Mouse (Mus musculus) left cerebral cortex, postnatal 25 days (tissue): Measurements from ENCODE around the gene Pitpnm1. TPM values are rescaled to one million over a fixed set of nuclear protein-coding genes. Genes with fewer than 3 reads are reported as not detected.
A peak's percentile ranks its signal among the peaks of the same experiment; 100 is the strongest.
"Not testable (repeated sequence)": the region's sequence is repeated elsewhere in the genome, so short reads cannot be mapped to it uniquely, and the experiment has no call there.

Experiments
- DNase-seq, 2 experiments: peaks; one replicate each; pipeline ENCODE4 v3.0.0; 2022; ENCODE audit warnings: low spot score in 2 of 2, mixed read lengths in 1 of 2
- intact Hi-C: fragments of 180-260 bp; cut with DNase I; formaldehyde crosslinking; loops from one replicate; pipeline ENCODE4 v1.15.1; 2025
- total RNA-seq, 2 experiments: library from RNA; stranded (reverse); gene quantifications; 2 replicates each; pipeline ENCODE4 v1.2.3; 2021

Pitpnm1 gene
- total RNA-seq, 2 experiments from 2014 or later: 208 to 215 TPM

GRCm38 (mm10) chr19:4112063-4112960 lies 12.5 kb downstream of the Pitpnm1 start:
- intact Hi-C loops: no loop called here
- DNase-seq: no peak

- DNase-seq: peak; percentile 61 to 90
- intact Hi-C loops: no loop called here
Observed at GRCm38 (mm10) chr19:4113186-4113805, 13.5 kb downstream of the Pitpnm1 start.

- DNase-seq: no peak
- intact Hi-C loops: no loop called here
Observed at GRCm38 (mm10) chr19:4113806-4114230, 14.0 kb downstream of the Pitpnm1 start.

GRCm38 (mm10) chr19:4114551-4114950 lies 14.8 kb downstream of the Pitpnm1 start:
- intact Hi-C loops: no loop called here
- DNase-seq: no peak

GRCm38 (mm10) chr19:4115144-4115543 lies 15.3 kb downstream of the Pitpnm1 start:
- no peak for DNase-seq
- intact Hi-C loops: no loop called here

- DNase-seq: no peak
- intact Hi-C loops: no loop called here
Observed at GRCm38 (mm10) chr19:4115816-4116215, 16.0 kb downstream of the Pitpnm1 start.

GRCm38 (mm10) chr19:4117006-4117405 lies 17.2 kb downstream of the Pitpnm1 start:
- intact Hi-C loops: no loop called here
- no peak for DNase-seq

- peak in 1 of 2 experiments; percentile 58 for DNase-seq
- intact Hi-C loops: no loop called here
Observed at GRCm38 (mm10) chr19:4118350-4118749, 18.6 kb downstream of the Pitpnm1 start.

GRCm38 (mm10) chr19:4119716-4120487 lies 20.1 kb downstream of the Pitpnm1 start:
- intact Hi-C loops: no loop called here
- DNase-seq: no peak

GRCm38 (mm10) chr19:4120496-4120895 lies 20.7 kb downstream of the Pitpnm1 start:
- DNase-seq: no peak
- intact Hi-C loops: no loop called here

- DNase-seq: peak; percentile 97 to 99
Observed at GRCm38 (mm10) chr19:4121097-4121805, 21.5 kb downstream of the Pitpnm1 start.

GRCm38 (mm10) chr19:4121896-4122295 lies 22.1 kb downstream of the Pitpnm1 start:
- DNase-seq, intact Hi-C loops: not testable (repeated sequence)

More at GRCm38 (mm10) chr19:4121097-4121805, 21.5 kb downstream of the Pitpnm1 start:
- intact Hi-C loops: no loop called here

- DNase-seq: no peak
- intact Hi-C loops: no loop called here
Observed at GRCm38 (mm10) chr19:4122411-4123370, 22.9 kb downstream of the Pitpnm1 start.

- intact Hi-C loops: no loop called here
- DNase-seq: no peak
Observed at GRCm38 (mm10) chr19:4124432-4124831, 24.6 kb downstream of the Pitpnm1 start.

GRCm38 (mm10) chr19:4125268-4125667 lies 25.5 kb downstream of the Pitpnm1 start:
- peak in 1 of 2 experiments; percentile 42 for DNase-seq
- intact Hi-C loops: loop anchor here (5.0 kb wide), 2 partner anchors 77 to 102 kb away; partner anchors contain the start of gene Rad9a

- peak; percentile 96 to 99 for DNase-seq
- intact Hi-C loops: loop anchor here (2.0 to 5.0 kb wide), 3 partner anchors 37 to 101 kb away; partner anchors contain the start of genes Rad9a and Rps6kb2
Observed at GRCm38 (mm10) chr19:4125741-4126696, 26.2 kb downstream of the Pitpnm1 start, which contains the start of gene Aip. Aip (minus strand) TSS chr19:4125858.
